Mouse (Mus musculus) liver, postnatal 0 days (tissue): ENCODE measurements around the gene Scn1b. TPM values are rescaled to one million over a fixed set of nuclear protein-coding genes. Genes with fewer than 3 reads are reported as not detected.

Experiments used
- ATAC-seq: fragments of 200-750 bp; cut with Nextera tagmentation; 2 replicates; pipeline ENCODE4 v1.8.0; 2017; ENCODE audit warnings: mild to moderate bottlenecking, moderate library complexity
- DNase-seq: peaks from one replicate; pipeline ENCODE4 v3.0.0-alpha.2; 2016
- H3K27ac ChIP-seq: fragments of 300-500 bp; sonication (generic); 2 replicates; pipeline ENCODE4 v1.5.1; 2014; ENCODE audit warnings: antibody characterized with exemption, moderate library complexity, mild to moderate bottlenecking, low read depth
- H3K27me3 ChIP-seq: fragments of 300-500 bp; sonication (generic); 2 replicates; pipeline ENCODE4 v1.6.1; 2014; ENCODE audit warnings: low read length, control low read depth, mixed read lengths; ENCODE audit not compliant: insufficient read depth
- H3K36me3 ChIP-seq: fragments of 300-500 bp; sonication (generic); replicated peaks from 2 replicates; pipeline ENCODE4 v1.6.1; 2014; ENCODE audit warnings: mild to moderate bottlenecking, control low read depth, low read length, moderate library complexity, mixed read lengths; ENCODE audit not compliant: insufficient read depth
- H3K4me1 ChIP-seq: fragments of 300-500 bp; sonication (generic); 2 replicates; pipeline ENCODE4 v1.6.1; 2014; ENCODE audit warnings: antibody characterized with exemption, mild to moderate bottlenecking, control low read depth; ENCODE audit not compliant: insufficient read depth
- H3K4me2 ChIP-seq: fragments of 300-500 bp; sonication (generic); 2 replicates; pipeline ENCODE4 v1.6.1; 2014; ENCODE audit warnings: low read depth, mild to moderate bottlenecking, low read length, moderate library complexity, mixed read lengths
- H3K4me3 ChIP-seq: fragments of 300-500 bp; sonication (generic); 2 replicates; pipeline ENCODE4 v1.5.1; 2014; ENCODE audit warnings: low read depth, low read length
- H3K9ac ChIP-seq: fragments of 300-500 bp; sonication (generic); replicated peaks from 2 replicates; pipeline ENCODE4 v1.6.1; 2014; ENCODE audit warnings: mild to moderate bottlenecking, moderate library complexity
- H3K9me3 ChIP-seq: fragments of 300-500 bp; sonication (generic); 2 replicates; pipeline ENCODE4 v1.6.1; 2016; ENCODE audit warnings: mild to moderate bottlenecking, control low read depth, low read length, mixed read lengths
- CTCF ChIP-seq: sonication (generic); IDR thresholded peaks from 2 replicates; pipeline ENCODE4 v1.5.1; 2016; ENCODE audit warnings: antibody characterized with exemption, low read depth
- EP300 ChIP-seq: IDR thresholded peaks from 2 replicates; pipeline ENCODE4 v1.6.1; 2016; ENCODE audit warnings: antibody characterized with exemption, low read depth, mild to moderate bottlenecking
- WGBS: fragments of 180-500 bp; shearing (Covaris S2); extraction: QIAGEN DNeasy Blood & Tissue Kit; methylation state at CpG from one replicate; pipeline ENCODE4 v1.1.7; 2014; ENCODE audit not compliant: insufficient replicate concordance; 5-methylcytosine and 5-hydroxymethylcytosine counted together
- polyA plus RNA-seq: library from polyadenylated mRNA; unstranded; fragments of >200 nt; fragmentation: Nextera tagmentation; extraction: Ambion mirVana; gene quantifications from 2 replicates; pipeline ENCODE4 v1.2.1, GENCODE M21; 2015

Scn1b gene
- polyA plus RNA-seq, 1 experiment from 2014 or later: 2.8 TPM

GRCm38 (mm10) chr7:31098697-31099611 is 27.8 kb downstream of the Scn1b start:
- Histone ChIP-seq H3K27me3 (no peaks in the 10 kb centered on the region), H3K4me1 (0 out of 2 replicates have a peak, but pooled peaks cover 2% of the 10 kb centered on the region), H3K36me3 (0 out of 2 replicates have a peak, but pooled peaks cover 3% of the 10 kb centered on the region), H3K9ac (no peak overlapping the region), H3K4me3 (no peak overlapping the region), H3K9me3 (no peaks in the 10 kb centered on the region), H3K27ac (no peak overlapping the region), H3K4me2 (no peak overlapping the region)
- DNase-seq: peak; percentile 41
- TF ChIP-seq EP300 (no peak), CTCF (peak; percentile 16; the same call in 1 of the 2 replicates)
- WGBS: 75% methylated on average over 22 of the region's 22 CpGs
- peak; percentile 14; the same call in 1 of the 2 replicates for ATAC-seq

- ATAC-seq: peak; percentile 86
- peak; percentile 87 for DNase-seq
- TF ChIP-seq EP300: no peak
- peak; percentile 94 for TF ChIP-seq CTCF
These were observed 29.1 kb downstream of the Scn1b start for GRCm38 (mm10) chr7:31097583-31098248.

GRCm38 (mm10) chr7:31096892-31097564 is 29.8 kb downstream of the Scn1b start:
- no peaks in the 10 kb centered on the region for H3K9me3 ChIP-seq
- no peak overlapping the region for H3K27ac ChIP-seq
- H3K4me3 ChIP-seq: no peak overlapping the region
- no peak overlapping the region for H3K4me2 ChIP-seq
- no peaks in the 10 kb centered on the region for H3K36me3 ChIP-seq
- no peak for DNase-seq
- TF ChIP-seq CTCF (no peak), EP300 (no peak)
- no peaks in the 10 kb centered on the region for H3K27me3 ChIP-seq
- 0 out of 2 replicates have a peak, but pooled peaks cover 2% of the 10 kb centered on the region for H3K4me1 ChIP-seq
- H3K9ac ChIP-seq: no peak overlapping the region
- no peak for ATAC-seq
- WGBS: 73% methylated on average over 9 of the region's 9 CpGs

More at GRCm38 (mm10) chr7:31097583-31098248, 29.1 kb downstream of the Scn1b start:
- Histone ChIP-seq H3K36me3 (0 out of 2 replicates have a peak, but pooled peaks cover 3% of the 10 kb centered on the region), H3K27ac (no peak overlapping the region), H3K4me2 (peak overlapping the region; percentile 51), H3K9me3 (no peaks in the 10 kb centered on the region), H3K4me1 (0 out of 2 replicates have a peak, but pooled peaks cover 2% of the 10 kb centered on the region), H3K4me3 (no peak overlapping the region), H3K9ac (no peak overlapping the region), H3K27me3 (no peaks in the 10 kb centered on the region)
- 39% methylated on average over 16 of the region's 20 CpGs for WGBS

- Histone ChIP-seq H3K4me1 (0 out of 2 replicates have a peak, but pooled peaks cover 2% of the 10 kb centered on the region), H3K4me3 (no peak overlapping the region), H3K4me2 (no peak overlapping the region), H3K36me3 (no peaks in the 10 kb centered on the region), H3K27me3 (no peaks in the 10 kb centered on the region), H3K9ac (no peak overlapping the region), H3K9me3 (0 out of 2 replicates have a peak, but pooled peaks cover 2% of the 10 kb centered on the region), H3K27ac (no peak overlapping the region)
- ATAC-seq (no peak), DNase-seq (no peak)
- 29% methylated on average over 12 of the region's 12 CpGs for WGBS
- TF ChIP-seq CTCF (peak; percentile 44), EP300 (no peak)
These were observed 31.9 kb downstream of the Scn1b start for GRCm38 (mm10) chr7:31094774-31095501.

- H3K4me3 ChIP-seq: no peak overlapping the region
- 22% methylated on average over 2 of the region's 2 CpGs for WGBS
- DNase-seq: no peak
- peak; percentile 38; the same call in 1 of the 2 replicates for ATAC-seq
- TF ChIP-seq EP300 (no peak), CTCF (no peak)
- H3K9ac ChIP-seq: no peak overlapping the region
- H3K4me1 ChIP-seq: peaks cover 12% of the 10 kb centered on the region
- H3K9me3 ChIP-seq: 0 out of 2 replicates have a peak, but pooled peaks cover 2% of the 10 kb centered on the region
- H3K27ac ChIP-seq: peak overlapping the region; percentile 44
- H3K27me3 ChIP-seq: no peaks in the 10 kb centered on the region
- no peaks in the 10 kb centered on the region for H3K36me3 ChIP-seq
- no peak overlapping the region for H3K4me2 ChIP-seq
These were observed 37.1 kb downstream of the Scn1b start for GRCm38 (mm10) chr7:31089721-31090120.
